Mouse (Mus musculus): ENCODE measurements around the gene Gm20605. TPM values are rescaled to one million over a fixed set of nuclear protein-coding genes. Genes with fewer than 3 reads are reported as not detected.

Gm20605 gene
- total RNA-seq, 1 experiment from 2014 or later = 7.2 TPM

- no peak for DNase-seq
Observed at GRCm38 (mm10) chr5:137690531-137690930, 61.6 kb downstream of the Gm20605 start.

- DNase-seq = no peak
Observed at GRCm38 (mm10) chr5:137691881-137692280, 62.9 kb downstream of the Gm20605 start.

Other genes with a start within 250 kb of the Gm20605 start
- gene Zan, start 152.1 kb upstream of the Gm20605 start, total RNA-seq (2021) = not detected in 2 replicates
- 22.3 and 26.2 TPM in 2 replicates for gene Pop7, start 126.7 kb upstream of the Gm20605 start, total RNA-seq (2021)
- gene Gigyf1, start 110.6 kb upstream of the Gm20605 start, total RNA-seq (2021) = 30.5 and 36.6 TPM in 2 replicates
- not detected in 2 replicates for gene Epo, start 95.9 kb upstream of the Gm20605 start, total RNA-seq (2021)
- gene Gnb2, start 95.7 kb upstream of the Gm20605 start, total RNA-seq (2021) = 574 and 611 TPM in 2 replicates
- gene Actl6b, start 75.7 kb upstream of the Gm20605 start, total RNA-seq (2021) = 2.8 and 3.8 TPM in 2 replicates
- 1.4 and 26.4 TPM in 2 replicates for gene Tfr2, start 59.3 kb upstream of the Gm20605 start, total RNA-seq (2021)
- 42.5 and 44.9 TPM in 2 replicates for gene Mospd3, start 28.1 kb upstream of the Gm20605 start, total RNA-seq (2021)
- 414 and 471 TPM in 2 replicates for gene Pcolce, start 15.4 kb upstream of the Gm20605 start, total RNA-seq (2021)
- 0.38 and 0.85 TPM in 2 replicates for gene Fbxo24, start 173 bp upstream of the Gm20605 start, total RNA-seq (2021)
- gene Lrch4, start 54 bp upstream of the Gm20605 start, total RNA-seq (2021) = 30.1 and 35.9 TPM in 2 replicates
- gene Sap25, start 12.2 kb downstream of the Gm20605 start, total RNA-seq (2021) = 7.4 and 12.8 TPM in 2 replicates
- 4.2 and 4.6 TPM in 2 replicates for gene Irs3, start 16.5 kb downstream of the Gm20605 start, total RNA-seq (2021)
- 22.9 and 25.3 TPM in 2 replicates for gene Agfg2, start 55.6 kb downstream of the Gm20605 start, total RNA-seq (2021)
- 3.6 and 5.9 TPM in 2 replicates for gene Nyap1, start 112.4 kb downstream of the Gm20605 start, total RNA-seq (2021)
- 74.9 and 87.3 TPM in 2 replicates for gene Tsc22d4, start 116.6 kb downstream of the Gm20605 start, total RNA-seq (2021)
- 20.4 and 21.9 TPM in 2 replicates for gene Ppp1r35, start 149.7 kb downstream of the Gm20605 start, total RNA-seq (2021)
- 41.5 and 46.7 TPM in 2 replicates for gene Mepce, start 158.5 kb downstream of the Gm20605 start, total RNA-seq (2021)
- 5.6 and 5.7 TPM in 2 replicates for gene Zcwpw1, start 158.6 kb downstream of the Gm20605 start, total RNA-seq (2021)
- 1.2 and 2.9 TPM in 2 replicates for gene Pilra, start 207.1 kb downstream of the Gm20605 start, total RNA-seq (2021)
- 0.67 and 1.6 TPM in 2 replicates for gene Pilrb1, start 228.9 kb downstream of the Gm20605 start, total RNA-seq (2021)
- gene Pilrb2, start 242.6 kb downstream of the Gm20605 start, total RNA-seq (2021) = 0.45 and 0.70 TPM in 2 replicates